Mouse (Mus musculus) ovary, postnatal 14 days (tissue): Measurements from ENCODE around the gene Cfl1.
A peak's percentile ranks its signal among the peaks of the same experiment; 100 is the strongest.

Experiments
- DNase-seq: peaks from one replicate; pipeline ENCODE4 v3.0.0; 2022; ENCODE audit warnings: low spot score

Gene Cfl1

DNA sequence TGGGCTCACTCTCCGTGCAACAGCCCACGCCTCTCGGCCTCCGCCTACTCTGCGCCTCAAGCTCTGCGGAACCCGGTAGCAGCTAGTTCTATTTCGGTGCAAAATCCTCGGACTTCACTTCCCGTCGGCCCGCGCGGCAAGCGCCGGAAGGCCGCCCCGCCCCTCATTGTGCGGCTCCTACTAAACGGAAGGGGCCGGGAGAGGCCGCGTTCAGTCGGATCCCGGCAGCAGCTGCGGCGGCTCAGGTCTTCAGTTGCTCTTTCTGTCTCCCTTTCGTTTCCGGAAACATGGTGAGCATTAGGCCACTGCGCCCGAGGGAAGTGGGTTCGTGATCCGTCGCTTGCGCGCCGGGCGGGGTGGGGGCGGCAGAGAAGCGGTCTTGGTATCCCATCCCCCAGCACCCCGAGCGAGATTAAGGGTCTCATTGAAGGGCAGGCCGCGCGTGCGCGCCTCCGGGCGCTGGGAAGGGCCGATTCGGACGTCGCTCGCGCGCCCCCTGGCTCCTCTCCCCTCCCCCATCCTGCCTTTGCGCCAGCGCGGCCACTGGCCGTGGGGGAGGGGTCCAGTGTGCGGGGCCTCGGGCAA lies at the start of gene Cfl1:
Gene Cfl1 (plus strand): TSS at position 143 of the 585 bp plus-strand sequence.
- DNase-seq, result peak; percentile 85

- no peak for DNase-seq
These were observed 45.8 kb upstream of the Cfl1 start for GRCm38 (mm10) chr19:5444371-5444908.

GRCm38 (mm10) chr19:5444954-5445353 lies 45.3 kb upstream of the Cfl1 start:
- no peak for DNase-seq

- DNase-seq, result no peak
These were observed 44.5 kb upstream of the Cfl1 start for GRCm38 (mm10) chr19:5445747-5446146.

GRCm38 (mm10) chr19:5447515-5448353 lies 42.5 kb upstream of the Cfl1 start, which contains the start of gene Fosl1:
Fosl1 (plus strand) TSS chr19:5447547.
- peak; percentile 63 for DNase-seq

- DNase-seq, result no peak
These were observed 41.7 kb upstream of the Cfl1 start for GRCm38 (mm10) chr19:5448354-5449150.

GRCm38 (mm10) chr19:5449673-5450072 lies 40.6 kb upstream of the Cfl1 start:
- no peak for DNase-seq

DNA sequence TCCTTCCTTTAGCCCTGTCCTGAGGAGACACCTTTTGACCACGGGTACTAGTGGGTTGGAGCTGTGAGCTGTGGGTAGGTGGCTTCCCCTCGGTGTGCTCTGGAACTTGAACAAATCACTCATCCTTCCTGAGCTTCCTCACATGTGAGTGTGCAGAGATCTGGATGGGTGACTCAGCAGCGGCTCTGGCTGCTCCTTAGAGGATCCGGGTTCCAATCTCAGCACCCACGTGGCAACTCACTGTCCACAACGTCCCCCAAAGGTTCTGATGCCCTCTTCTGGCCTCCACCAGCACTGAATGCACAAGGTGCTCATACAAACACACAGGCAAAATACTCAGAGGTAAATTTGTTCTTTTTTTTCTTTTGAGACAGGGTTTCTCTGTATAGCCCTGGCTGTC lies 38.5 kb upstream of the Cfl1 start:
- DNase-seq, result no peak

DNA sequence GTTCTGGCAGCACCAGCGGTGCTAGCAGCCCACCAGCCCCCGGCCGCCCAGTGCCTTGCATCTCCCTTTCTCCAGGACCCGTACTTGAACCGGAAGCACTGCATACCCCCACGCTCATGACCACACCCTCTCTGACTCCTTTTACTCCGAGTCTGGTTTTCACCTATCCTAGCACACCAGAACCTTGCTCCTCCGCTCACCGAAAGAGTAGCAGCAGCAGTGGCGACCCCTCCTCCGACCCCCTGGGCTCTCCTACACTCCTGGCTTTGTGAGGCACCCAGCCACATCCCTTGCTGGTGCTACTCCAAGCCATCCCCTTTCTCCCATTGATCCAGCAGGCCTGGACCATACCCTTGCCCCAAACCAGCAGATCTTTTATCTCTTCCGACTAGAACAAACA lies 35.2 kb upstream of the Cfl1 start:
- no peak for DNase-seq

- DNase-seq, result no peak
These were observed 34.7 kb upstream of the Cfl1 start for GRCm38 (mm10) chr19:5455568-5455967.

GRCm38 (mm10) chr19:5456241-5456921 lies 33.9 kb upstream of the Cfl1 start:
- no peak for DNase-seq

DNA sequence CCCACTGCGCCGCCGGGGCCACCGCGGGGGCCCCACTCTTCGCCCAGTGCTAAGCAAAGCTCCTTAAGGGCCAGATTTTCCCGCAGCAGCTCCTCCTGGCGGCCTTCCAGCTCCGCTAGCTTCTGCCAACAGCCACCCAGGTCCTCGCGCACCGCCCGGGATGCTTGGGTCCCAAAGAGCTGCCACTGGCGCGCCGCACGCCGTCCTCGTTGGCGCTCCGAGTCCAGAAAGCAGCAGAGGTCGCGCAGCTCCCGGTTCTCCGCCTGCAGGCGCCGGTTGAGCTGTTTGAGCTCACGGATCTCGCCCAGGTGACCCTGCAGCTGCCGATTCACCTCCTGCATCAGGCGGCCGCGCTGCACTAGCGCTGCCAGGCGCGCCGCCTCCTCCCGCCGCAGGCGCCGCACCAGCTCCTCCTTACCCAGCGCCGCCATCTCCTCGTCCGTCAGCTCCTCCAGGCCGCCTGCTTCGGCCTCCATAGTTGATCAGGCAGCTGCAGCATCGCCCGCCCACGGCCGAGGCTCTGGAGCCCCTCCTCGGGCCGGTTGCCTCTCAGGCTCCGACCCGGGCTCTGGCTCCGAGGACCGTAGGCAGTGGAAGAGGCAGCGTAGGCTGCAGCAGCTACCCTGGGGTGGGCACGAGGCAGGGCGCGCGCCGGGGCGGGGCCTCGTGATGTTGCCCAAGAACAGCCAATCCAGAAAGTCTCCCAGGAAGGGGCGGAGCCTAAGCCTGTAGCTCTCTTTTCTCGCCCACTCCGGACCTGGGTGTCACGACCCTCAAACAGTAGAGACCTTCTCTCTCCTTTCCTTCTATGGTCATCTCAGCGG lies 33.1 kb upstream of the Cfl1 start:
- peak; percentile 89 for DNase-seq

GRCm38 (mm10) chr19:5457746-5458442 lies 32.4 kb upstream of the Cfl1 start, which contains the start of gene Ccdc85b:
Ccdc85b (minus strand) TSS chr19:5457894.
- no peak for DNase-seq

DNA sequence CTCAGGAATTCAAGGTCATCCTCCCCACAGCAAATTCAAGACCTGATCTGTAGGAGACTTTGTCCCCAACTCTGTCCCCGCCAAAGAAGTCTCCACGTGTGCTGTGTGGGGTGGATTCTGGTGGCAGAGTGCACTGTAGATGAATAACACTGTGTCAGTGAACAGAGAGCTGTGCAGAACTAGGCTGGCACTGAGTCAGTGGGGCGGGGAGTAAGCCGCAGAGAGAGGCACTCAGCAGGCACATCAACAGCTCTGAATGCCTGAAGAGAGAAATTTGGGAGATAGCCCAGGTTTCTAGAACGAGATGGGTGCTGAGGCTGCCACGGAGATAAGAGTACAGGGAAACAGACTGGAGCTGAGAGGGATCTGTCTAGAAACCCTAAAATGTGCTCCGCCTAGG lies 31.2 kb upstream of the Cfl1 start:
- no peak for DNase-seq

DNA sequence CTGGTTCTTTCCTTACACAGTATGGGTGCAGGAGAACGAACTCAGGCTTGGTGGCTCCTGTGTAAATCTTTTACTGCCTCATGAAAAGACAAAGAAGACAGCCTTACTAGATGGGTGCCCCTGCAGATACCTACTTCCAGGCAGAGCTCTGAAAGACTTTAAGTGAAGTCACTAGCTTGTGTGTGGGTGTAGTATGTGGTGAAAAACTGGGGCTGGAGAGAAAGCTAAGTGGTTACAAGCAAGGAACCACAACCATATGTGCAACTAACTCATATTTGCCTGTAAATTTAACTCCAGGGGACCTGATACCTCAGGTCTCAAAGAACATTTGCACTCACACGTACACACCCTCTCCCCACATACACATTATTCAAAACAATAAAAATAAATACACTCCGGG lies 30.4 kb upstream of the Cfl1 start:
- no peak for DNase-seq

- peak; percentile 87 for DNase-seq
These were observed 29.8 kb upstream of the Cfl1 start, which contains the start of gene Fibp for GRCm38 (mm10) chr19:5460465-5460911. Fibp (plus strand) TSS chr19:5460615.

GRCm38 (mm10) chr19:5461411-5461810 lies 28.8 kb upstream of the Cfl1 start:
- peak; percentile 0 for DNase-seq

DNA sequence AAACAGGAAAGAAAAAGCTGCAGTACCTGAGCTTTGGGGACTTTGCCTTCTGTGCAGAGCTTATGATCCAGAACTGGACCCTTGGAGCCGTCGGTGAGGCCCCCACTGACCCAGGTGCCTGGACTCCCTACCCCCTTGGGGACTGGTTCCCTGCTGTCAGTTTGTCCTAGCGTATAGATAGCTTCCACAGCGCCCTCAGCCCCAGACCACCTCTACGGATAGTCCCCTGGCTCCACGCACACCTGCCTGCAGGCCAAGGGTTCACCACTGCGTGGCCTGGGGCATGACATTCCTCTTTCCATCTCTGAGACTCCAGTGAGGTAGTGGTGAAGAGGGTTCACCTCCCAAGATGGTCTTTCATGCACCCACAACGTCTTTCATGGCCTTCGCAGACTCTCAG lies 27.0 kb upstream of the Cfl1 start:
- no peak for DNase-seq

DNA sequence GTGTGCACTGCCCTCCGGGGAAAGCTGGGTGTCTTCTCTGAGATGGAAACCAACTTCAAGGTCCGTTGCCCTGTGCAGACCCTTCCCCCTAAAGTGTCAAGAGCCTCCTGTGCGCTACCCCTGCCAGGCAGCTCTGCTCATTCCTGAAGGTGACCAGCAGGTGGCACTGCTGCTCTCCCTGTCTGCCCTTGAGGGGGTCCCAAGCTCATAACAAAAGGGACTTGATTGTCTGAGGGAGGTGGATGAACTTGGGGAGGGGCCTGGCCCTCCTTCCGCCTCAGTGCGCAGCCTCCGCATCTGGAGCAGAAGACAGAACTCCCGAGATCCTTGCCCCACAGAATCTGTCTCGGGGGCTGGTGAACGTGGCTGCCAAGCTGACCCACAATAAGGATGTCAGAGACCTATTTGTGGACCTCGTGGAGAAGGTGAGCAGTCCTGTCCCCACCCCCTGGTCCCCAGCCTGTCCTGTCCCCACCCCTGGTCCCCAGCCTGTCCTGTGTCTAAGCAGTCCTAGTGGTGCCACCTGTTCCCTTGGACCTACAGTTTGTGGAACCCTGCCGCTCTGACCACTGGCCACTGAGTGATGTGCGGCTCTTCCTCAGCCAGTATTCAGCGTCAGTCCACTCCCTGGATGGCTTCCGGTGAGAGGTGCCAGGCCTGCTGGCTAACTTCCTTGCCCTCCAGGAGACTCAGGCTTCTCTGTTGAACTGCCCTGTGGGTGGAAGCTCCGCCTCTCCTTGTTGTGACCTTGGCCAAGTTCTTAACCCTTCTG lies 26.3 kb upstream of the Cfl1 start:
- DNase-seq, result peak; percentile 50
